Mouse (Mus musculus) adrenal gland, postnatal 10 days (tissue): ENCODE data around the gene Gpc6. TPM values are rescaled to one million over a fixed set of nuclear protein-coding genes. Genes with fewer than 3 reads are reported as not detected.

ENCODE experiments used
- DNase-seq: peaks from one replicate; pipeline ENCODE4 v3.0.0; 2021; ENCODE audit warnings: mixed read lengths
- long read RNA-seq, 2 experiments: library from polyadenylated mRNA; stranded (forward); transcript quantifications; one replicate each; pipeline ENCODE4 v2.0.0; 2021
- total RNA-seq, 2 experiments: library from RNA; stranded (reverse); gene quantifications; 2 replicates each; pipeline ENCODE4 v1.2.3; 2021

Gpc6 gene
- total RNA-seq: 10 to 100 TPM; 18.9 to 19.9 TPM
- long read RNA-seq, experiment 1, partial matches to known transcripts: 0 of 5 reads
- long read RNA-seq, experiment 1, other reads (novel, unspliced or antisense): 5 of 5 reads
- long read RNA-seq, experiment 2: 0 reads

- peak; percentile 88 for DNase-seq
Observed at GRCm38 (mm10) chr14:116924876-116925601, at the start of gene Gpc6. Gpc6 (plus strand) TSS chr14:116925315.

DNA sequence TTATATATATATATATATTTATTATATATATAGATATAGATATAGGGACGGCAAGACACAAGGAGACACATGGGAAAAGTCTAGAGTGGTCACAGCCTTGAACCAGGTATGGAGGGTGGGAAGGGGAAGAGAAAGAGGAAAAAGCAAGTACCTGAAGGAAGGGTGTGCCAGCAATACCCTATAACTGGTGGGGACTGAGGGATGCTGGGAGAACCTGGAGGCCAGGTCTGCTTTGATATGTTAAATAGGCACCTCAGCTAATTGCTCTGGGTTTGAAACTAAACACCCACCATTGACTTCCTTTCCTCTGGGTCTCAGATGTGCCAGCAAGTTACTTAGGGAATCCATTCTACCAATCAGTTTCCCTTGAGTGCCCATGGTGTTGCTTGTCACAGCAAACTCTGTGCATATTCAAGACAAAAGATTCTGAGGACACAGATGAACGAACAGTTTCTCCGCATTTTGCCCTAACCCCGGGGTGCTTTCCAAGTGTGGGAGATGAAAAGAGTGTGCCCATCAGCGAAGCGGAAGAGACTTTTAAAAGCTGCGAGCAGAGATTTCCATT is 42.6 kb upstream of the Gpc6 start:
- DNase-seq: no peak

GRCm38 (mm10) chr14:116894316-116894715 is 30.8 kb upstream of the Gpc6 start:
- DNase-seq: no peak

DNA sequence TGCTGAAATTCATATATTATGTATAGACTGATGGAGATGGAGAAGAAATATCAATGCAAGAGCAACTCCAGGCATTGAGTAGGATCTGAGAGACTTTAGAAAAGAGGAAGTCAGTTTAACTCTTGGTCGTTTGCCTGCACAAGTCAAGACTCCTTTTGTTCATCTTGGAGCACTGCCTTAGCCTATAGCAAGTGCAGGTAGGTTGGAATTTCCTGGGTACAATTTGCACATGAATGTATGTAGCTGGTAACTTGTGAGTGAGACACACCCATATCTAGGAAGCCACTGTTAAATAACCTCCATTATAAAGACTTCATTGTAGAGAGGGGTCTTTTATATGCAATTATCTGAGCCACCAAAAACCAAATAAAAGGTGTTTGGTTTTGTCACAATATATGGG is 27.1 kb upstream of the Gpc6 start:
- DNase-seq: no peak

DNA sequence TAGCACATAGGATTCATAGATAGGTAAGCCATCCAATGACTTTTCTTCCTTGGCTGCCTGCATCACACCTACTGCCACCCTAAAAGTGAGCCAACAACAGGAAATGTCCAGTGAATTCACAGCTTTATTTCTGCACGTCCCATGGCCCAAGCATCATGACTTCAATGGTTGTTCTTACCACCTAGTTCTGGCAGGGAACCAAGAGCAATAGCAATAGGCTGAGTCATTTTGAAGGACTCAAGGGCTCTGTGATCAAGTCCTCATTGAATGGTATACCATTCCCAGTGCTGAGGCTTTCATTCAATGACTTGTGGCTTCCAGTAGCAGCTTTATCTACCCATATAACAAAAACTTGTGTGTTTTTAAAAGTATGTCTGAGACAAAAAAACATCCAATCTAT is 13.3 kb upstream of the Gpc6 start:
- no peak for DNase-seq

- no peak for DNase-seq
Observed at GRCm38 (mm10) chr14:116916874-116917273, 8.2 kb upstream of the Gpc6 start.

DNA sequence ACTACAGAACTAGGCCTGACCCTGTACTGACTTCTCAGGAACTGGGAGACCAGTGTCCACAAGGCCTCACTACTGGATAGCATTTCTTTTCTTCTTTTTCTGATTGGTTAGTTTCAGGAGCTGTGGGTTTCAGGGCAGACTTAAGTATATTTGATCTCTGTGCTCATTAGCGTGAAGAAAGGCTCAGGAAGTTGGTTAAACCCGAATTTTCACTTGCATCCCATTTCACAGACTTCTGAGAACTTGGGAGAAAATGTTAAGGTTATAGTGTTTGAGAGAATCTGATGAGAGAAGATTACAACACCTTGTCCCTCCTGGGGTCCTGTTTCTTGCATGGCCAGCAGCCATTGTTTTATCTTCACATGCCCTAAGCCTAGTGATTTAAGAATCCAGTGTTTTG is 849 bp upstream of the Gpc6 start:
- DNase-seq: no peak

DNA sequence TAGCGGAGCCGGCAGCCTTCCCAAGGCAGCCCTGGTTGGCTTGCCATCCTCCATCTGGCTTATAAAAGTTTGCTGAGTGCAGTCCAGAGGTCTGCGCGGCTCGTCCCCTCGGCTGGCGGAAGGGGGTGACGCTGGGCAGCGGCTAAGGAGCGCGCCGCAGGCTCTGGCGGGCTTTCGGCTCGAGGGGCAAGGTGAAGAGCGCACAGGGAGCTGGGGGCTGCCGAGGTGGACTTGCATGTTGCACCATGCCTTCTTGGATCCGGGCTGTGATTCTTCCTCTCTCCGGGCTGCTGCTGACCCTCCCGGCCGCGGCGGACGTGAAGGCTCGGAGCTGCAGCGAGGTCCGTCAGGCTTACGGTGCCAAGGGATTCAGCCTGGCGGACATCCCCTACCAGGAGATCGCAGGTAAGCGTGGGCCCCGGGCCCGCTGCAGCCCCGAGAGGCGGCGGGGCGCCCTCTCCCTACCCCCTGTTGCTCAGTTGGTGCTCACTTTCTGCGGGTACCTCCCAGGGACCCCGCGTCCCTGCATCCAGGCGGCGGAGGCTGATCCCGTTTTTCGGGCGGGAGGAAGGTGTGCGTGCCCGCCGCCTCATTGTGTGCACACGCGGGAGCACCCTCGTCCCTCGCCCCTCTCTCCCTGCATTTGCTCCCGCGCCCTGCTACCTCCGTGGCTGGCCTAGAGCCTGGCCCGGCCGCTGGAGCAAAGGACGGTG is 732 bp downstream of the Gpc6 start:
- peak; percentile 65 for DNase-seq

- peak; percentile 74 for DNase-seq
Observed at GRCm38 (mm10) chr14:116926404-116927171, 1.5 kb downstream of the Gpc6 start.

- no peak for DNase-seq
Observed at GRCm38 (mm10) chr14:116927341-116928315, 2.5 kb downstream of the Gpc6 start.

GRCm38 (mm10) chr14:116928395-116928794 is 3.3 kb downstream of the Gpc6 start:
- no peak for DNase-seq

DNA sequence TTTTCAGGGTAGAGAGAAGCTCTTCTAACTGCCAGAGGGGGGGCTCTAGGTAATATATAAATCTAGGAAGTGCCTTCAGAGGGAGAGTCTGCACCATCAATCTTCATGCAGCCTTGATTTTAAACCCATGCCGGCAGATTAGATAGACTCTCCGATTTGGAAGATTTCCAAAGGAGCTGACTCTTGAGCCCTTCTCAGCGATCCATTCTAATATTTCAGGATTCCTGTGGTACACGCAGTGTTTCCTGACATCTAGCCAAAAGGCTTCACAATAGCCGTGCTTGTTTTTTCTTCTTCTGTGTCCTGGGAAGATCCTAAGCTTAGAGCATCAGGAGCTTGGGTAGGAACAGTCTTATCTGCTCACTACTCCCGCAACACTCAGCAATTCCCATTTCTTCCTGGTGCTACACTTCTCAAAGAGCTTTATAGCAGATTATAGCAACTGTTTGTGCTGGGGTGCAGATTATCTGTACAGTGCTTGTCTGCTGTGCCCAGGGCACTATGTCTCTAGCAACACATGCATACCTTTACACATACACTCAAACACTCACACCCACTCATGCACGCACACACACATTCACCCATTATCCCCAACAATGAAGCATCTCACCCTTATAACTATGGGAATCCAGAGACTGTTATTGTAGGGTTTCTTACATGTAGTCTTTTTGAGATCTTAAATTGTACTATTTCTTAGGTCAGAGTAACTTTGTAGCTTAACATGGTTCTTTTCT is 3.8 kb downstream of the Gpc6 start:
- DNase-seq: peak; percentile 23

DNA sequence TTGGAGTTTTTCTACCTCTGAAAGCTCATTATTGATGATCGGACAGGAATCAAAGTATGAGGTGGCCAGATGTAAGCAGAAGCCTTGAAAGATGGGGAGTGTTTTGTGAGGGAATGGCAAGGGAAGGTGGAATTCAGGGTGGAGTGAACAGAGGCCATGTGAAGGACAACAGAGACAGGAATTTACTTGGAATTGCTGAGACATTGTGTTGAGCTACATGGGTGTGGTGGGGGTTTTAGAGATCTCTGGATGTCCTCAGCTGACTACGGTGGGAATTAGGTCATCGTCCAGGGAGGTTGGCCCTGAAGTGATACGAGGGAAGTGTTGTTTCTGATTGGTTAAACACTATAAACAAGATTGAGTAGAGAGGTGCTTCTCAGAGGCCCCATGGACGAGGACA is 8.7 kb downstream of the Gpc6 start:
- DNase-seq: no peak

GRCm38 (mm10) chr14:116937910-116938560 is 12.9 kb downstream of the Gpc6 start:
- no peak for DNase-seq

GRCm38 (mm10) chr14:116938735-116939134 is 13.6 kb downstream of the Gpc6 start:
- no peak for DNase-seq

DNA sequence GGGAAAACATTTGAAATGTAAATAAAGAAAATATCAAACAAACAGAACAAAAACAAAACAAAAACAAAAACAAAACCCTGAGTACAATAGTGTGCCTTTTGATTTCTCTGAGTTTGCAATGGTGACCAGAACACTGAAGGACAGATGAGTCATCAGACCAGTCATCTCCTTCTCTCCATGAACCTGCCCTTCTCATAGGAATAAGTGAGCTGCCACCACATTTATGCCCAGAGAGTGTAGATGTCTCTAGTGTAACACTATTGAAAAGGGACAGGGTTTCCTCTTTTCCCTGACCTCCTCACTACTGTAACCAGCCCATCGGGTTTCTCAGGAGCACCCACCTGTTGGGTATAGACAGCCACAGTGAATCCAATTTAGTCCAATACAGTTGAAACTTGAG is 14.4 kb downstream of the Gpc6 start:
- DNase-seq: no peak

DNA sequence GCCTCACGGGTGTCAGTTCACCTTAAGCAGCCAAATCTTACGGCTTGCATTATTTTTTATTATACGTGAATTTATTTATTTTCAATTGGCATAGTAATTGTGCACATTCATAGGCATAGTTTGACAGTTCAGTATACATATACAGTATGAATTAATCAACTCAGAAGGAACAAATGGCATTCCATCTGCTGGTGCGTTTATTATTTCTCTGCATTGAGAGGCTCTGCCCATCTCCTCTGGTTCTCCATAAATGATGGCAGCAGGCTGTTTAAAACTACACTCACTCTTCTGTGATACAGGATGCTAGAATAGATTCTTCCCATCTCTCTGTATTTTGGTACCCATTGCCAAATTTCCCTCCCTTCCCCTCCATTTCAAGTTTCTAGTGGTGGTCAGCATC is 16.7 kb downstream of the Gpc6 start:
- DNase-seq: no peak

GRCm38 (mm10) chr14:116943751-116944150 is 18.6 kb downstream of the Gpc6 start:
- DNase-seq: no peak

GRCm38 (mm10) chr14:116945975-116946374 is 20.9 kb downstream of the Gpc6 start:
- DNase-seq: no peak

DNA sequence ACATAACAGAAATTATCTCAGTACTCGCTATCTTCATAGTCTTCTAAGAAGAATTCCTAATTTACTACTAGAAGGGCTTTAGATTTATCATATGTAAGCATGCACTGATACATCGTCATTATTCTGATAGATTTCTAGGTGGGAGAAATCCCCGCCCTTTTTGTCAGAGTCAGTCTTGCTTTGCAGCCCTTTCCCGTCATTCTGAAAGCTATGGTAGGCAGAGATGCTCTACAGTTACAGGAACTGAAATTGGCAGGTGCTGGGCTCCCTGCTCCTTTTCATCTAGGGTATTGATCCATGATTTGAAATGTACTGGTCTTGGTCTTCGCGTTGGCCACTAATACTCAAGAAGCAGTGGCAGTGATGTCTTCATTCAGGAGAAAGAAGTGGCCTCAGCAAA is 22.3 kb downstream of the Gpc6 start:
- no peak for DNase-seq
